Mouse (Mus musculus) heart, postnatal 0 days (tissue): Measurements from ENCODE around the gene Olfml2b.

ENCODE experiments used
- CTCF ChIP-seq: IDR thresholded peaks from 2 replicates; pipeline ENCODE4 v1.5.1; 2016; ENCODE audit warnings: antibody characterized with exemption, control low read depth, low read depth
- EP300 ChIP-seq: IDR thresholded peaks from 2 replicates; pipeline ENCODE4 v1.6.1; 2016; ENCODE audit warnings: antibody characterized with exemption, low read depth

DNA sequence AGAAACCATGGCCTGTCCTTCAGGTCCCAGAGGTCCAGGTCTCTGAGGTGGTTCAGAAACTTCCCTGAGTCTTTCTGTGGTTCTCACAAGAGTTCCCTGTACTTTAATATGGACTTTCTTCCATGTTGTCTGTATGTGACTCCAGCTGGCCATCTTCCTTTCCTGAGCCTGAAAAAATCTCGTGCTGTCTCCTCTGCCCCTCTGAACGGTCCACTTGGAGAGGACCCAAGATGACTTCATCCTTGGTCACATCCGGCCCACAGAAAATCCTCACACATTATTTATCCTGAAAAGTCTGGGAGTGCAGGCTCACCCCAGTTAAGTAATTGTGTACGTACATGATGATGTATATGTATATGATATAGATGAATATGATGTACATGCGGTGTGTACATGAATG, 47.0 kb downstream of the Olfml2b start:
- no peak for TF ChIP-seq CTCF
- TF ChIP-seq EP300: no peak
